Mouse (Mus musculus): Measurements from ENCODE around the gene Fam160a2. TPM values are rescaled to one million over a fixed set of nuclear protein-coding genes. Genes with fewer than 3 reads are reported as not detected.
A peak's percentile ranks its signal among the peaks of the same experiment; 100 is the strongest.

Gene Fam160a2
- 28.4 and 31.5 TPM in 2 replicates for polyA plus RNA-seq (2012; rRNA removed)

DNA sequence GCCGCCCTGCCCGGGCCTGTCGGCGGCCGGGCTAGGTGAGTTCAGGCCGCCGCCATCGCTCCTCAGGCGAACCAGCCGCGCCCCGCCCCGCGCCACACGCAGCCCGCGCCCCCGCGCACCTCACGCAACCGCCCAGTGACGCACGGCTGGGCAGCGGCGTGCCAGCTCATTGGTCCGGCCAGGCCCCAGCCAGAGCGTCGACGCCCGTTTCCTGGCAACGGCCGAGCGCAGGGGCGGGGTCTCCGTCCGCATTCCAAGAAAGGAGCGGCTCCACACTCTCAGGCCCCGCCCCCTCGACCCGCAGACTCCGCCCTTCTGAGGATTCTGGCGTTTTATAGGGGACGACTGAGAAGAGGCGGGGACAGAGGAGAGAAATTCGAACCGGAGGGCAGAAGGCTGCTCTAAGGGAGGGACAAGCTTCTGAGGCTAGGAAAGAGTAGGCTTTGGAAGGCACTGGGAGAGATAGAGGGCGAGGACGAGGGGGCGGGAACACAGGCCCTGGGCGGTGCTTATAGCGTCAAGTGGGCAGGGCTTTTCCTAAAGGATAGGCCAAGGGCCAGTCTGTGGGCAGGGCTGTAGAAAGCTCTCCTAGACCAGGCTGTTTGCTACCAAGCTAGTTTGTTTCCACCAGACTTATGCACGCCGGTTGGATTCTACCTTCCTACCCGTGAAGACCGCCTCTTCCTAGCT lies at the start of gene Fam160a2:
Gene Fam160a2, minus strand, starts transcription at position 120 of the 690 bp plus-strand sequence.
- peak; percentile 93 for DNase-seq (ENCODE audit: low spot score)

- no peak for DNase-seq (ENCODE audit: low spot score)
Observed at GRCm38 (mm10) chr7:105445076-105445475, 45.2 kb upstream of the Fam160a2 start.

DNA sequence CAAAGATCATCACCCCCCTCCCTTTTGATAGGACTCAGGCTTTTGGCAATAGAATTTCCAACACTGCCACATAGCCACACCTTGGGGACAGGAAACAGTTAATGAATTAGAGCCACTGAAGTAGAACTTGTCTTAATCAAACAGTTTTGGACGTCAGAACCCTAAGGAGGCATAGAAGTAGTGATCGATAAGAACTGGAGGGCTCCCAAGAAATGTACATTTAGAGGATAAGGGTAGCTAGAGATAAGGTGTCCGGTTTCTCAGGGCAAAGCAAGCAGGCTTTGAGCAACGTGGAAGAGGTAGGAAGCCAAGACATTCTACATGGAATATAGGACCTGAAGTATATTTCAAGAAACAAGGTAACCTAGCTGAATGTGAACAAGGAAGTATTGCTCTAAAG lies 41.6 kb upstream of the Fam160a2 start:
- DNase-seq (ENCODE audit: low spot score) = no peak

DNA sequence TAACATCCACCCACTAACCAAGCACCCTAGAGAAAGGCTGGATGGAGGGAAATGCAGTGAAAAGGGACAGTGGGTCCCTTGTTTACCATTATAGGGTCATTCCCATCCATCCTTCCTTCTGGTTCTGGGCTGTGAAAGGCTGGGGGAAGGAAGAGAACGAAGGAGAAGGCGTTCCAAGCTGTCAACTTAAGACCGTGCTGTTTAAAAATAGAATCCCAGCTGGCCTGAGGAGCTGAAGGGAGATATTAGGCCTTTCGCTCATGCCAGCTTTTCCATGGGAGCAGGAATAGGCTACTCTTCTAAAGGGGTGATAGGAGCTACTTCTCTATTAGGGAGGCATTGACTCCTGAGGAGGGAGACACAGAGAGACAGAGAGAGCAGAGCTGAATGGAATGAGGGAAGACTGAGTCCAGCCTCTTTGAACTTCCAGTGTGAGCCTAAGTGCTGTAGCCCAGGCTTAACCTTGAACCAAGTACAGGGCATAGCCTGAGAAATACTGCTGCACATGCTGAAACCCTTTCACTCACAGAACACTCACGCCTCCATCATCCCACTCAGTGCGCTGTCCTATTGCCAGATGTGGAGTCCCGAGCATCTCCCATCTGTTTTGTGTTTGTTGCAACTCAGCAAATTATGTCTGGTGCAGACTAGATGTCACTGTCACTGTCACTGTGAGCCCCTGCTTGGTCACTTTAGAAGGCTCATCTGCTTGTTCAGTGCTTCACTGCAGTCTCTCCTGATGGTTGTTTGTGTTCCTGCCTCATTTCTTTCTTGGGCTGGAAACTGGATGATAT lies 38.3 kb upstream of the Fam160a2 start:
- DNase-seq (ENCODE audit: low spot score) = no peak

GRCm38 (mm10) chr7:105434798-105435197 lies 34.9 kb upstream of the Fam160a2 start:
- no peak for DNase-seq (ENCODE audit: low spot score)

GRCm38 (mm10) chr7:105433859-105434258 lies 34.0 kb upstream of the Fam160a2 start:
- DNase-seq (ENCODE audit: low spot score) = no peak

DNA sequence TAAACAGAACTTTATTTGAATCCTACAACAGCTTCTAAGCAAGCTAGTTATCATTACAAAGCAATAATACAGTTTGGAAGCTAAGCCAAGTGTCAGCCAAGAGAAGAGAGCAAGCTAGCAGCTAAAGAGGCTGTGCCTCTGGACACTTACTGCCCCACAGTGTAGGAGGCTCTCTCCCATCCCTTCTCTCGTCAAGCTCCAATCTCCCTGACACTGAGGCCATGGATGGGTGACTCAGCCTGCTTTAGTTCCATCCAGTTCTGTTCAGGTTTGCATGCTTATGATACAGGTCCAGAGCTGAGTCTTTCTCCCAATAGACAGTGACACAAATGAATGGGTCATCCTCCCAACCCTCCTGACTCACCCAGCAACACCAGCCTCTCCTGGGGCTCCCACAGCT lies 32.2 kb upstream of the Fam160a2 start:
- no peak for DNase-seq (ENCODE audit: low spot score)

DNA sequence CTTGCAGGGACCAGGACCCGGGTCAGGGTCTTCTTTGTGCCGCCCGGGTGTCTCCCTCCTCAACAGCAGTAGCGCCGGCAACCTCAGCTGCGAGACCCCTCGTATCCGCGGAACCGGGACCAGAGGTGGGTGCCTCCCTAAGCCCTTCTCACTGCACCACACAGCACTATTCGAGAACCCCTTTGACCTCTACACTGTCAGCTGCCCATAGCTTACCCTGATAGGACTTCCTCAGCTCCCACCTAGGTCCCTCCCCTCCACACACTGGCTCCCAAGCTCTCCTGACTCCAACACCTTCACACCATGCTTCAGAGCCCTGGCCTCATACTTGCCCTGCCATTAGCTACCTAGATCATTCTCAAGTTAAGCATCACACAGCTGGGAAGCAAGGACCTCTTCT lies 26.2 kb upstream of the Fam160a2 start:
- DNase-seq (ENCODE audit: low spot score) = no peak

- no peak for DNase-seq (ENCODE audit: low spot score)
Observed at GRCm38 (mm10) chr7:105425424-105426043, 25.7 kb upstream of the Fam160a2 start, which contains the start of gene Cckbr. Gene Cckbr, plus strand, starts transcription at chr7:105425731.

GRCm38 (mm10) chr7:105424368-105424767 lies 24.5 kb upstream of the Fam160a2 start:
- DNase-seq (ENCODE audit: low spot score) = no peak

GRCm38 (mm10) chr7:105420903-105421302 lies 21.0 kb upstream of the Fam160a2 start:
- no peak for DNase-seq (ENCODE audit: low spot score)

- no peak for DNase-seq (ENCODE audit: low spot score)
Observed at GRCm38 (mm10) chr7:105418106-105418505, 18.3 kb upstream of the Fam160a2 start.

GRCm38 (mm10) chr7:105416529-105416928 lies 16.7 kb upstream of the Fam160a2 start:
- DNase-seq (ENCODE audit: low spot score) = no peak

DNA sequence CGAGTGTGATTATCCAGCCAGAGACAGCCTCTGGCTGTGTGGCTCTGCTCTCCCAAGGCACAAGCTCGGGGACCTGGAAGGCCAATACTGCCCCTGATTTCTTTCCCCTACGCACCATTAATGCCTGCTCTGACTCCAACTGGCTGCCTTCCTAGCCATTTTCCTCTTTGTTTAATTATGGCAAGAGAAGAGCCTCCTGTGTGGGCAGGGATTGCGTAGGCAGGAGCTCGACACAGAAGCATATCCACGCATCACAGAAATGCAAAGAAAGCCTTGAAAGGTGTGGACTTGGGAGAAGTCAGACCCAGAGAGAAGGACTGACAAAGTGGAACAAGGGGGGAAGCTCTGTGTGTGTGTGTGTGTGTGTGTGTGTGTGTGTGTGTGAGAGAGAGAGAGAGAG lies 14.5 kb upstream of the Fam160a2 start:
- no peak for DNase-seq (ENCODE audit: low spot score)

- DNase-seq (ENCODE audit: low spot score) = peak; percentile 70
Observed at GRCm38 (mm10) chr7:105411874-105412632, 12.2 kb upstream of the Fam160a2 start.

DNA sequence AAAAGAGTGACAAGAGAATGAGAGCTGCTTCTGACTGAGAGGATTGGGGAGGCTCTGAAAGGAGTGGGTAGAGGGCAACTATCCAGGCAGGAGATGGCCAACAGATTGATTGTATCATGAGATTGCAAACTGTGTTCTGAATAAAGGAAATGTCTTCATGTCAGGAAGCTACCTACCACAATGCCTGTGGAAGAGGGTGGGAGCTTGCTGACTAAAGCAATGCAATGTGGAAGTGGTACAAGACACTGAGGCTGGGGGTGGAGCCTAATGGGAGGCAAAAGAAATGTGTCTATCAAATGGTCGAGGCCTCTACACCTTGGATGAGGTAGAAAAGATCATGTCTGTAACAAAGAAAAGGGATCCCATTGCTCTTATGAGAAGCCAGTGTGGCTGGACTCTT lies 6.5 kb upstream of the Fam160a2 start:
- no peak for DNase-seq (ENCODE audit: low spot score)

GRCm38 (mm10) chr7:105404268-105404667 lies 4.4 kb upstream of the Fam160a2 start, which contains the start of gene Cnga4:
Gene Cnga4, plus strand, starts transcription at chr7:105404568.
- DNase-seq (ENCODE audit: low spot score) = no peak

- no peak for DNase-seq (ENCODE audit: low spot score)
Observed at GRCm38 (mm10) chr7:105399058-105399934, 558 bp downstream of the Fam160a2 start.

GRCm38 (mm10) chr7:105396126-105396525 lies 3.7 kb downstream of the Fam160a2 start:
- DNase-seq (ENCODE audit: low spot score) = no peak

GRCm38 (mm10) chr7:105395131-105395820 lies 4.6 kb downstream of the Fam160a2 start:
- no peak for DNase-seq (ENCODE audit: low spot score)

Measured in urinary bladder, adult 2 months (tissue).